Mouse (Mus musculus): ENCODE data around the gene Prkd1. TPM values are rescaled to one million over a fixed set of nuclear protein-coding genes. Genes with fewer than 3 reads are reported as not detected.

Prkd1 gene
- polyA plus RNA-seq, 1 experiment from 2014 or later, result 4.4 TPM

GRCm38 (mm10) chr12:50499796-50500504 is 148.9 kb downstream of the Prkd1 start:
- Histone ChIP-seq H3K36me3 (ENCODE audit: control insufficient read depth, insufficient read depth, low read length) (no peaks in the 10 kb centered on the region), H3K9me3 (ENCODE audit: control insufficient read depth, low read length) (no peaks in the 10 kb centered on the region), H3K4me1 (ENCODE audit: control insufficient read depth, insufficient read depth, low read length) (no peaks in the 10 kb centered on the region), H3K27ac (ENCODE audit: low read depth, low read length) (no peak overlapping the region), H3K9ac (ENCODE audit: low read length) (no peak overlapping the region), H3K4me2 (no peak overlapping the region), H3K4me3 (ENCODE audit: low read depth, low read length) (no peak overlapping the region), H3K27me3 (ENCODE audit: control insufficient read depth, insufficient read depth, low read length) (no peaks in the 10 kb centered on the region)
- DNase-seq (ENCODE audit: low spot score, missing footprints), result peak; percentile 57
- WGBS, result 74% methylated on average over 3 of the region's 3 CpGs
- ATAC-seq (ENCODE audit: low FRiP score), result no peak

GRCm38 (mm10) chr12:50496006-50496405 is 152.9 kb downstream of the Prkd1 start:
- DNase-seq (ENCODE audit: low spot score, missing footprints), result peak; percentile 33
- 83% methylated on average over 3 of the region's 3 CpGs for WGBS
- ATAC-seq (ENCODE audit: low FRiP score), result no peak

GRCm38 (mm10) chr12:50479784-50480183 is 169.1 kb downstream of the Prkd1 start:
- H3K4me1 ChIP-seq (ENCODE audit: control insufficient read depth, insufficient read depth, low read length), result no peaks in the 10 kb centered on the region
- H3K36me3 ChIP-seq (ENCODE audit: control insufficient read depth, insufficient read depth, low read length), result no peaks in the 10 kb centered on the region
- DNase-seq (ENCODE audit: low spot score, missing footprints) (no peak), ATAC-seq (ENCODE audit: low FRiP score) (no peak)
- 88% methylated on average over 7 of the region's 7 CpGs for WGBS
- no peak overlapping the region for H3K27ac ChIP-seq (ENCODE audit: low read depth, low read length)
- no peak overlapping the region for H3K4me3 ChIP-seq (ENCODE audit: low read depth, low read length)
- no peak overlapping the region for H3K4me2 ChIP-seq
- H3K27me3 ChIP-seq (ENCODE audit: control insufficient read depth, insufficient read depth, low read length), result no peaks in the 10 kb centered on the region
- no peak overlapping the region for H3K9ac ChIP-seq (ENCODE audit: low read length)
- no peaks in the 10 kb centered on the region for H3K9me3 ChIP-seq (ENCODE audit: control insufficient read depth, low read length)

More at GRCm38 (mm10) chr12:50496006-50496405, 152.9 kb downstream of the Prkd1 start:
- Histone ChIP-seq H3K27ac (ENCODE audit: low read depth, low read length) (no peak overlapping the region), H3K4me3 (ENCODE audit: low read depth, low read length) (no peak overlapping the region), H3K27me3 (ENCODE audit: control insufficient read depth, insufficient read depth, low read length) (no peaks in the 10 kb centered on the region), H3K36me3 (ENCODE audit: control insufficient read depth, insufficient read depth, low read length) (no peaks in the 10 kb centered on the region), H3K9me3 (ENCODE audit: control insufficient read depth, low read length) (no peaks in the 10 kb centered on the region), H3K4me1 (ENCODE audit: control insufficient read depth, insufficient read depth, low read length) (no peaks in the 10 kb centered on the region), H3K9ac (ENCODE audit: low read length) (no peak overlapping the region), H3K4me2 (no peak overlapping the region)

- Histone ChIP-seq H3K9ac (ENCODE audit: low read length) (no peak overlapping the region), H3K36me3 (ENCODE audit: control insufficient read depth, insufficient read depth, low read length) (no peaks in the 10 kb centered on the region), H3K27ac (ENCODE audit: low read depth, low read length) (no peak overlapping the region), H3K27me3 (ENCODE audit: control insufficient read depth, insufficient read depth, low read length) (no peaks in the 10 kb centered on the region), H3K4me3 (ENCODE audit: low read depth, low read length) (no peak overlapping the region), H3K4me2 (no peak overlapping the region), H3K9me3 (ENCODE audit: control insufficient read depth, low read length) (no peaks in the 10 kb centered on the region), H3K4me1 (ENCODE audit: control insufficient read depth, insufficient read depth, low read length) (no peaks in the 10 kb centered on the region)
- no peak for DNase-seq (ENCODE audit: low spot score, missing footprints)
- WGBS, result 85% methylated on average over 3 of the region's 3 CpGs
- no peak for ATAC-seq (ENCODE audit: low FRiP score)
Measured at GRCm38 (mm10) chr12:50457151-50457550, 191.7 kb downstream of the Prkd1 start.

- DNase-seq (ENCODE audit: low spot score, missing footprints) (no peak), ATAC-seq (ENCODE audit: low FRiP score) (no peak)
- Histone ChIP-seq H3K9ac (ENCODE audit: low read length) (no peak overlapping the region), H3K4me1 (ENCODE audit: control insufficient read depth, insufficient read depth, low read length) (no peaks in the 10 kb centered on the region), H3K27ac (ENCODE audit: low read depth, low read length) (no peak overlapping the region), H3K27me3 (ENCODE audit: control insufficient read depth, insufficient read depth, low read length) (no peaks in the 10 kb centered on the region), H3K9me3 (ENCODE audit: control insufficient read depth, low read length) (no peaks in the 10 kb centered on the region), H3K4me2 (no peak overlapping the region), H3K36me3 (ENCODE audit: control insufficient read depth, insufficient read depth, low read length) (no peaks in the 10 kb centered on the region), H3K4me3 (ENCODE audit: low read depth, low read length) (no peak overlapping the region)
- WGBS, result 95% methylated on average over 3 of the region's 3 CpGs
Measured at GRCm38 (mm10) chr12:50451761-50452160, 197.1 kb downstream of the Prkd1 start.

- DNase-seq (ENCODE audit: low spot score, missing footprints), result no peak
Measured at GRCm38 (mm10) chr12:50436660-50437059, 212.2 kb downstream of the Prkd1 start.

GRCm38 (mm10) chr12:50430129-50430703 is 218.7 kb downstream of the Prkd1 start:
- Histone ChIP-seq H3K4me1 (ENCODE audit: control insufficient read depth, insufficient read depth, low read length) (no peaks in the 10 kb centered on the region), H3K36me3 (ENCODE audit: control insufficient read depth, insufficient read depth, low read length) (no peaks in the 10 kb centered on the region), H3K9me3 (ENCODE audit: control insufficient read depth, low read length) (no peaks in the 10 kb centered on the region), H3K4me2 (no peak overlapping the region), H3K27me3 (ENCODE audit: control insufficient read depth, insufficient read depth, low read length) (no peaks in the 10 kb centered on the region), H3K9ac (ENCODE audit: low read length) (no peak overlapping the region), H3K27ac (ENCODE audit: low read depth, low read length) (no peak overlapping the region), H3K4me3 (ENCODE audit: low read depth, low read length) (no peak overlapping the region)
- 71% methylated on average over 5 of the region's 5 CpGs for WGBS
- no peak for ATAC-seq (ENCODE audit: low FRiP score)
- DNase-seq (ENCODE audit: low spot score, missing footprints), result no peak

More at GRCm38 (mm10) chr12:50436660-50437059, 212.2 kb downstream of the Prkd1 start:
- H3K9me3 ChIP-seq (ENCODE audit: control insufficient read depth, low read length), result no peaks in the 10 kb centered on the region
- WGBS, result 78% methylated on average over 6 of the region's 6 CpGs
- no peak overlapping the region for H3K9ac ChIP-seq (ENCODE audit: low read length)
- ATAC-seq (ENCODE audit: low FRiP score), result no peak
- H3K36me3 ChIP-seq (ENCODE audit: control insufficient read depth, insufficient read depth, low read length), result no peaks in the 10 kb centered on the region
- H3K27ac ChIP-seq (ENCODE audit: low read depth, low read length), result no peak overlapping the region
- no peak overlapping the region for H3K4me2 ChIP-seq
- no peaks in the 10 kb centered on the region for H3K4me1 ChIP-seq (ENCODE audit: control insufficient read depth, insufficient read depth, low read length)
- H3K27me3 ChIP-seq (ENCODE audit: control insufficient read depth, insufficient read depth, low read length), result no peaks in the 10 kb centered on the region
- no peak overlapping the region for H3K4me3 ChIP-seq (ENCODE audit: low read depth, low read length)

GRCm38 (mm10) chr12:50352404-50352803 is 296.5 kb downstream of the Prkd1 start:
- Histone ChIP-seq H3K36me3 (ENCODE audit: control insufficient read depth, insufficient read depth, low read length) (no peaks in the 10 kb centered on the region), H3K9ac (ENCODE audit: low read length) (no peak overlapping the region), H3K4me3 (ENCODE audit: low read depth, low read length) (no peak overlapping the region), H3K9me3 (ENCODE audit: control insufficient read depth, low read length) (no peaks in the 10 kb centered on the region), H3K4me1 (ENCODE audit: control insufficient read depth, insufficient read depth, low read length) (no peaks in the 10 kb centered on the region), H3K4me2 (no peak overlapping the region), H3K27ac (ENCODE audit: low read depth, low read length) (no peak overlapping the region), H3K27me3 (ENCODE audit: control insufficient read depth, insufficient read depth, low read length) (no peaks in the 10 kb centered on the region)
- WGBS, result 64% methylated on average over 11 of the region's 11 CpGs
- no peak for ATAC-seq (ENCODE audit: low FRiP score)
- DNase-seq (ENCODE audit: low spot score, missing footprints), result no peak

GRCm38 (mm10) chr12:50333182-50333581 is 315.7 kb downstream of the Prkd1 start:
- Histone ChIP-seq H3K27ac (ENCODE audit: low read depth, low read length) (no peak overlapping the region), H3K36me3 (ENCODE audit: control insufficient read depth, insufficient read depth, low read length) (no peaks in the 10 kb centered on the region), H3K9ac (ENCODE audit: low read length) (no peak overlapping the region), H3K27me3 (ENCODE audit: control insufficient read depth, insufficient read depth, low read length) (no peaks in the 10 kb centered on the region), H3K9me3 (ENCODE audit: control insufficient read depth, low read length) (no peaks in the 10 kb centered on the region), H3K4me3 (ENCODE audit: low read depth, low read length) (no peak overlapping the region), H3K4me1 (ENCODE audit: control insufficient read depth, insufficient read depth, low read length) (peaks cover 3% of the 10 kb centered on the region; the same call in 1 of the 2 replicates), H3K4me2 (no peak overlapping the region)
- DNase-seq (ENCODE audit: low spot score, missing footprints), result no peak
- 16% methylated on average over 4 of the region's 4 CpGs for WGBS
- ATAC-seq (ENCODE audit: low FRiP score), result peak; percentile 70
